Mouse (Mus musculus): ENCODE results near the gene Prkcb.

DNA sequence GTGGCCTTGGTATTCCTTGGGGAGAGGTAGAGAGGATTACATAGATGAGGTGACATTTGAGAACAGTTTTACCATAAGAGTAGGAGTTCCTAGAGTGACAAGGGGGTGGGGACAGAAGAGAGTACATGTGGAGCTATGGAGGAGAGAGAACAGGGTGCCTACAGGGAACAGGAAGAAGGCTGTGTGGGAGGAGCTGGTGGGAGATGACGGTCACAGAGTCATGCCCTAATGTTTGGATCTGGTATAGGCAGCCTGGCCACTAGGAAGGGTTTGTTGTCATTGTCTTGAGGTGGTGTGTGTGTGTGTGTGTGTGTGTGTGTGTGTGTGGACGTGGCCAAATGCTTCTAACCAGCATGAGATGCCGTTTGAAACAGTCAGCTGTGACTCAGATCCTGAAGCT, 9.1 kb downstream of the Prkcb start:
- TF ChIP-seq CTCF (IDR thresholded peaks at IDR 0.05; ENCODE audit: low read depth, low read length) (no peak), POLR2A (IDR thresholded peaks at IDR 0.05; ENCODE audit: insufficient read depth, low read length) (no peak), EP300 (IDR thresholded peaks at IDR 0.05; ENCODE audit: insufficient read depth, low read depth, low read length) (no peak)
